Mouse (Mus musculus): ENCODE measurements at regions not wholly inside any gene's neighbourhood (a gene's known extent, or its start where the extent isn't known, plus 50 kb on each side); places are given as distances from the start of the nearest gene placed in this dataset.

DNA sequence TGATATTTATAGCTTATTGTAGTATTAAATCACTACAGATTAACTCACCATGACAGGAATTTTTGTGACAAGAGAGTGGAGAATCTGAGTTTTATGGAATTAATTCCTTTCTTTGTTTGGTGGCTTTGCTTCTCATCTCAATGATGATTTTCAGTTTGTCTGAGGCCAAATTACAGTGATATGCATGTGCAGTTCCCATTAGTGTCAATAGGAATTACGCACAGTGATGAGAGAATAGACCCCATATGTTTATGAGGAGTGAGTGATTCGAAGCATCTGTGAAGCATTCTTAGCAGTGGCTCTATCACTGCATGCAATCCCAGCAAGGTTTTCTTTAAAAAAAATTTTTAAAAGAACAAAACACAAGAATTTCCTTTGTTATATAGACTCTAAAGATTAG lies 225.0 kb upstream of the Dph6 start:
- TF ChIP-seq GATA4 (IDR thresholded peaks at IDR 0.05; ENCODE audit: insufficient replicate concordance, low read length): no peak

DNA sequence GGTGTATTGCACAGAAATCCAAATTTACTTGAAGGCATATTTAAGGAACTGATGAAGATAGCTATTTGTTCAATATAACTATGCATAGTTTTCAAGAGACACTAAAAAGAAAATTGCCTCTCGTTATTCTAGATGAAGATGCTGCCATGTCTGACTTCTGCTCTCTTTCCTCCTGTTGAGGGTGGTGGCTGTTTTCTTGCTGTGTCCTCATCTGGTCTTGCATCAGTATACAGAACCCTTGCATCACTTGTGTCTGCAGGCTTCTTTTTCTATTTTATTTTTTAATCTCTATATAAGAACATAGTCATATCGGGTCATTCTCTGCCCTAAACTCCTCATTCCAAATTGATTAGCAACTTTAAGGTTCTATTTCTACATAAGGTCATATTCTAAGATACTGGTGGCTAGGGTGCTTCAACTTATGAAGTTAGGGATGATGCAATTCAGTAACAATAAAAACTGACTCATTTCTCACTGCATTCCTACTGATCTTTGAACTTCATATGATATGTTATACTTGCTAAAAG lies 231.0 kb upstream of the Dph6 start:
- TF ChIP-seq GATA4 (IDR thresholded peaks at IDR 0.05; ENCODE audit: insufficient replicate concordance, low read length): no peak

DNA sequence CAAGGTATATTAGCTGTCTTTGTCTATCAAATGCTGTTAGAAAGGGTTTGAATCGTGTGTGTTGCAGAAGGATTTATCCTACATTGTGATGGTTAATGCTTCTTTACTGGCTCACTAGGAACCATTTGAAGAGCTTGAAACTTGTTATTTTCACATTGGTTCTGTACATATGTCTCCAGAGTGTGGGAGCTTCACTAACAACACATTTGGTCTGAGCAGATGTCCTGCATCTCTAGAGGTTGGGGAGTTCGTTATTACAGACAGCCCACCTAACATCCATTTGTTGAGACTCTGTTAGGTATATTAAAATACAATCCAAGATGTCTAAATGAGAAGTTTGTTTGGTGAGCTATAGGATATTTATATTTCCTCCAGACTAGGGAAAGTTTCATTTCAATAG lies 244.0 kb upstream of the Dph6 start:
- no peak for TF ChIP-seq GATA4 (IDR thresholded peaks at IDR 0.05; ENCODE audit: insufficient replicate concordance, low read length)

DNA sequence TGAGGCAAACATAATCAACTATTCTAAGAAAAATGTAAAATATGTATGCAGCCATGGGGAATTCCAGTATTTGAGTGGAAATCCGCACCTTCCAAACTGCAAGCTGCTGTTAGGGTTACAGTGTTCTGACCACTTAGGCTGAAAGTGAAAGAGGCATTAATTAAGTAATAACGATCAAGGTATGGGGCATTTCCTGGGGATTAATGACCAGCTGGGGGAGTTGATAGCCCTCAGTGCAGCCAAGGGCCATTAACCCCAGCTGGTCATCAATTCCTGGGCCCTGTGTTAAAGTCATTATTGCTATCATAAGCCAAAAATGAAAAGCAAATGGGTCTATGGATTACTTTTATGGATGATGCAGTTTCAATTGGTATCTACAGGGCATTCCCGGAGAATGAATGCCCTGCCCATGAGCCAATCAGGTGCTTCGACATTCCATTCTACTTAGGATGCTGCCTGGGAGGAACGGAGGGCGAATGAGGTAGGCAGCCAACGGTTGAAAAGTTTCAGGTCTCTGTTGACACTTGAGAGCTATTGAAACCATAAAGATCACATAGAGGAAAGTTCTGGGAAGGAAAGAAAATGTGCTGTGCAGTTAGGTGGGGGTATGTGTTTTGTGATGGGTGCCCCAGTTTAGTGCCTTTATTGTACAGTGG lies 257.2 kb upstream of the Dph6 start:
- TF ChIP-seq GATA4 (IDR thresholded peaks at IDR 0.05; ENCODE audit: insufficient replicate concordance, low read length): no peak

DNA sequence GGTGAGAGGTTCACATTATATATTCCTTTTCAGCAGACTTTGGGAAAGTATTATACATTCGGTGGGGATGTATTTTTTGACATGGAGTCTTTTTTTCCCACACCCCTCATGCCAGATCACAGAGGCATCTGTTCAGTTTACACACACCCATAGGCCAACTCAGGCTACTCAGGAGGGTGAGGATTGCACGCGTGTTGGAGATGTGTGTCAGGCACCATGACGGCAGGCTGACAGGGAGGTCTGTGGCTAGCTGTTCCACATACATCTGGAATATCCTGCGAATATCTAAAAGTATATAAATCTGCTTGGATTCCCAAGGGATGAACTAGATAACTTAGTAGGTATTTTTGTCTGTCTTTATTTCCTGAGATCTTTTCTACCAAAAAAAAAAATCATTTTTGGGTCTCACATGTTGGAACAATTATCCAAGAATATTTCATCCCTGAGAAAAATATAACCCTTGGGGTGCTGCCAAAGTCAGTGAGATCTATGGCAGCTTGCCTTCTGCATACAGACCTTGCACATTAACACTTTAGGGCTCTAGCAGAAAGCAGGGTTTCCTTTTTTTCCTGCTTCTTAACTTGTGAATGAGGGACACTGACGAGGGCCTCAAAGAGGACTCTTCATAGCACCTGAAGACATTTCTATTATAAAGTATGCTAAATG lies 260.4 kb upstream of the Dph6 start:
- TF ChIP-seq GATA4 (IDR thresholded peaks at IDR 0.05; ENCODE audit: insufficient replicate concordance, low read length): no peak

DNA sequence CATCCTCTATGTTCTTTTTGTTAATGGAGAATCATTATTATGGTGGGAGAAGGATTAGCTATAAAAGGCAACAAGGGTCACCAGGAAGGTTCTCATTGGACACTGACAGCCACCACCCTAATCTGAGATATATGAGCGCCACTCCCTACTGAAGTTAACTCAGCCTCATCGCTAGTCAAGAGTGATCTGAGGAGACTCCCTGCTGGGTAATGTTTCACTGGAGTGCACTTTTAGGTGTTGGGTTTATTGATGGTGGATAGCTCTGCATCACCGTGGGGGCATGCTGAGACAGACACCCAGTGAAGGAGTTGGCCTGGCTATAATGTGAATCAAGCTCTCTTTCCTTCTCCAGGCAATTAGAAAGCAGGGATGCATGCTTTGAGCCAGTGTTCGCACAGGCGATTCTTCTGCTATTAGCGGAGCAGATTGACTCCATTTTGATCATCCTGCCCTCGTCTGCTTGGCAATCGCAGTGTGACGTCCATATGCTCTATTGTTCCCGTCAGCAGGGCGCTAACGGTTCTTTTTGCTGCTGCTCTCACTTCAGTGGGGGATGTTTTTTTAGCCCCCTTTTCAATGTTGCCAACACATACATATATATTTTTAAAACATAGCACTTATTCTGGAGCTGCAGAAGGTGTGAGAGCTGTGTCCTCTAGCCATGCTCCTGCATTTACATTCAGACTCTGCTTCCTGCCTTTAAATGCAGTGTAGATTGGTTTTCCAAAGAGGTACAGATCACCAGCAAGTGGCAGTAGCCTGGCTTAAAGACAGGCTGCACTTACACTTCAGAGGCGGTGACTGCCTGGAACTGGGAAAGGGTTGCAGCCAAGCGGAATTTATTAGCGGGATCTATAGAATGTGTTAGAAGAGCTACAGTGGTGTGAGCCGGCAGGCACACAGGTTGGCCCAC lies 263.9 kb upstream of the Dph6 start:
- no peak for TF ChIP-seq GATA4 (IDR thresholded peaks at IDR 0.05; ENCODE audit: insufficient replicate concordance, low read length)

DNA sequence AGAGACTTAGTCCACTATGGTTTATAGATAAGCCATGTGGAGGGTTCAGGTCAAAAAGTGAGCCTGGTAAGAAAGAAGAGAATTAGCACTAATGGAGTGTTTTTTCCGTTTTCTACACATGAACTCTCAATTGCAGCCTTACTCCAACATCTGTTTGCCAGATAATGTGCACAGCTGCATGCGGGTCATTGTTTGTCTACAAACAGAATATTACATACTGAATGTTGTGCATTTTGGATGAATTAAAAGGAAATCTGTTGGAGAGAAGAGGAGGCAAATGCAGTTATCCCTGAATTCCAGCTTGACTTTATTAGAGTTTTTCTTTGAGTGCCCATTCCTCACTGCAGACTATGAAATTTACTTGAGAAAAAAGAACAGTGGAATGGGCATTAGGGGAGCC lies 269.1 kb upstream of the Dph6 start:
- TF ChIP-seq GATA4 (IDR thresholded peaks at IDR 0.05; ENCODE audit: insufficient replicate concordance, low read length): no peak

DNA sequence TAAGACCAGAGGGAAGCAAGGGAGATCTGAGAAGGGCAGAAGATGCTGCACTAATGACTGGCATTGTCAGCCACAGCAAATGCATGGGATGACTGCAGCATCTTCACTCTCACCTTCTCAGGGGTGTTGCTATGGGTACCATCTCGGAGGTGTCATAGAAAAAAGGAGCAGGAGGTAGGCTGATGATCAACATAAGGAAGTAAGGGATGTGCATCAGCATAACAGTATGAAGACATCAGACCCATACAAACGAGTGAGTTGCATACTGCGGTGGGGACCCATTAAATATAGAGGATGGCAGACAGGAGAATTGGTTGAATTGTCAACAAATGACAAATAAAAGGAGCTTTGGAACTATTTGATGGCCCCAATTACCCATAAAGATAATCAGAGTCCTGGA lies 280.7 kb upstream of the Dph6 start:
- no peak for TF ChIP-seq GATA4 (IDR thresholded peaks at IDR 0.05; ENCODE audit: insufficient replicate concordance, low read length)

DNA sequence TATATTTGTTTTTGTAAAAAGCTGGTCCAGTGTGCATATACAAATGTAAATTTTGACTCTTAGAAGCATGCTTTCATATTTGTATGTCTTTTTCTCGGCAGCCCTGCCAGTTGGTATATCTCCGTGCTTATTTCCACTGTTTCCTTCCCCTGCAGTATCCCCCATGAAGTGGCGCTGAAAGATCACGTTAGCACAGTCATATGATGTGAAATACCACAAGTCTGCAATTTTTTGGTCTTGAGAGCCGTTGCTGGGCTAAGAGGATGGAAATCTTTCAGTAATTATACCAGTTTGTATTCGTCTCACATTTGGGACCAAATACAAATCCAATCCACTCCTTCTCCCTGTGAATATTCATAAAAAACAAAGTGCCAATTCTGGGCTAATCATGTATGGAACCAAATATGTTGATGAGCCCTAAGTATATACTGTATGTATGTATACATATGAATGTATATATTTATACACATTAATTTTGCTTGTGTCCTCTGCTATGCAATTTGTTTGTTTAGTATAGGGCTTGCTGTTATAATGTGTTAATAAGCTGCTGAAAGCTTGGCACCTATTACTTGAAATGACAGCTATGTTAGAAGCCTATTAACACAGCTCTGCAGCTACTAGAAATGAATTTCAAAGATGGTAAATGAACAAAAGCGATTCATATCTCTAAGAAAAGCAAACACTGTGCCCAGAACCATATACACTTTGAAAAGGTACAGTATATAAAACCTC lies 283.8 kb upstream of the Dph6 start:
- no peak for TF ChIP-seq GATA4 (IDR thresholded peaks at IDR 0.05; ENCODE audit: insufficient replicate concordance, low read length)

DNA sequence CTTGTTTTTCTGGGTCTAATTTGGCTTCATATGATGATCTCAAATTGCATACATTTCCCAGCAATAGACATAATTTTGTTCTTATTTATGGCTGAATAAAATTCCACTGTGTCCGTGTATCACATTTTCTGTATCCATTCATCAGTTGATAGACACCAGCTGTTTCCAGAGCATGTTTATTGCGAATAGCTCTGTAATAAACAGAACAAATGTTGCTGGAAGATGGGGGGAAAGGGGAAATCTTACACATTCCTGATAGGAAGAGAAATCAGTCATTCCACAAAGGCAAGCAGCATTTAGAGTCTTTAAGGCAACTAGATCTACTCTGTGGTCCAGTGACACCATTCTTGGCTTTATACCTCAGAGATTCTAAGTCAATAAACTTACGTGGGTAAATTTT lies 311.3 kb upstream of the Dph6 start:
- TF ChIP-seq GATA4 (IDR thresholded peaks at IDR 0.05; ENCODE audit: insufficient replicate concordance, low read length): no peak

DNA sequence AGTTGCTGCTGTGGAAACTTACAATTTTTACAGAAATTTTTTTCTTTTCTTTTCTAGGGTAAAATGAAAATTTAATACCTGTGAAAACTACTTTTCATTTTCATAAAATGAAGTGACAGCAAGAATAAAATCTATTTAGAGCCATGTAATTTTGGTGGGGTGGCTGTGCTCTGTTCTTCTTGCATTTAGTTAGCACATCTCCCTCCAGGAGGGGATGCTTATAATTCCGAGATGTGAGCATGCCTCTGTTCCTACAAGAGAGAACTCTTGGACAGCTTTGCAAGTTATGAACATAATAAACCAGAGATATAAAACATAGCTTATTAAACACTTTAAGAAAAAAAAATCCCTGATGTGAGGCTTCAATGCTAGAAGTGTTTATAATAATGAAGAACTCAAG lies 313.9 kb upstream of the Dph6 start:
- no peak for TF ChIP-seq GATA4 (IDR thresholded peaks at IDR 0.05; ENCODE audit: insufficient replicate concordance, low read length)

DNA sequence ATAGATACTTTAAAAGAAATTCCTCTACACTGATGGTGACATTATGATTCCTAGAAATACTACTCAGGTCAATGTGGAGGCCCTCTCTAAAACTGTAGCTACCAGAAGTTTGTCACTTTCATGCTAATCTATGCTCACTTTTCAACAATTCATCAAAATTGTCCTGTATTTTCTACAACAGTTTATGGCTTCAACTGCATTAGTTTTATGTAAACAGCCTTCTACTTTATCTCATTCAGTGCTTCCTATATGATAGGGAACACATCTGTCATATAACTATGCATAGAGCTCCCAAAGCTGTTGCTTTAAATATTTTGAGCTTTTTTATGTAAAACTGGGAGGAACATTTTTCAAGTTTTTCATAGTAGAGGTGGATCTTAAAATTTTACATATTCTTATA lies 338.7 kb upstream of the Dph6 start:
- TF ChIP-seq GATA4 (IDR thresholded peaks at IDR 0.05; ENCODE audit: insufficient replicate concordance, low read length): no peak

DNA sequence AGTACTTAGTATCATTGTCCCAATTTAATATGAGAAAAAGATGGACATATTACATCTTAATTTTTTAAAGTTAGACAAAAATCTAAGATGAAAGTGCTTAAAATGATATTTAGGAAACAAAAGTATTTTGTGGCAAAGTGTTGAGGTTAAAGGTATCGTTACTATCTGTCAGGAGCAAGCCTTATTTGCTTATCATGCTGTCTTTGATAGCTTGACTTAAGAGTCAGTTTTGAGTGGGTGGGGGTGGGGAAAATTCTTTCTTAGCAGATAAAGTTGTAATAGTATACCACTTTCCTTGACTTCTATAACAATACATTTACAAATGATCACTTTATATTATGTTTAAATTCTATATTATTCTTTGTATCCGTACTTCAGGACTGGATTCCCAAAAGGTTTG lies 339.1 kb upstream of the Dph6 start:
- no peak for TF ChIP-seq GATA4 (IDR thresholded peaks at IDR 0.05; ENCODE audit: insufficient replicate concordance, low read length)

DNA sequence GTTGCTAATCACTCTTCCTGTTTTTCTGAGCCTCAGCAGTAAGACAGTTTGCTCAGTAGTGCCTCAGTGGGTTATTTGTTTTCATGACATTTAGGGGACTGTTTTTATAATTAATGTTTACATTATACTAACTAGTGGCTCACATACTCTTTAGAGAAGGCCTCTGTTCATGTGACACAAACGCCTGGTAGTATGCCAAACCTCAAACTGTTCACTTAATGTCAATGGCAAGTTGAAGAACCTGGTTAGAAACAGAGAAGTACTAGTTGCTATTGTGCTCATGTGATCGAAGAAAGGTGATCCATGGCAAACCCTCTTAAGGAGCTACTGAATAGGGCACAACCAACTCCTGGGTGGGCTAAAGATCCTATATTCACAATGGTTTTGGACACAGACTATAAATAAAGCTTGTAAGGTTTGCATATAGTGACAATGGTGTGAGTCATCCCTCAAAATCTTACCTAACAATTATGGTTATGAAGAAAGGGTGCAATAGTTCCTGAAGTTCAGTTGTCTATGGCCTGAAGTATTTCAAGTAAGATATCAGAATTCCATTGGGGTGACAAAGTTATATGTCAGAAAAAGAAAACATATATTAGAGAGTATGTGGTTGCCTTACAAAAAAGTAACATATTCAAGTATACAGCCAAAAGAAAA lies 340.1 kb upstream of the Dph6 start:
- TF ChIP-seq GATA4 (IDR thresholded peaks at IDR 0.05; ENCODE audit: insufficient replicate concordance, low read length): no peak

DNA sequence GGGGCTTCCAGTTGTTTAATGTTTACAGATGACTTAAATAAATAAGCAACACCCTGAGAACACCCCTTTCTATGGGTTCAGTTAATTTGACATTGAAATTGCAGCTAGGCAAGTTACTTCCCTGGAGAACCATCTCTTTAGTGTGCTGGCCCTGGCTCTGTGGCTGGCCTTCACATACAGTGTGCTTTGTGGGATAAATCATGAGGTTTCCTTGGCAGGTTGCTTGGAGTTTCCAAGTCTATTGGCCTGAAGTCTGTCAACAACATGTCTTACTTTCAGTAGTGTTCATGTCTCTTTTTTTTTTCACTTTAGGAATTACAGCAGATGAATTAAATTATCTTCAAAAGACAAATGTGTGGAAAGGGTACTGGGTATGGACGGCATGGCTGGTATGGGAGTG lies 359.2 kb upstream of the Dph6 start:
- no peak for TF ChIP-seq GATA4 (IDR thresholded peaks at IDR 0.05; ENCODE audit: insufficient replicate concordance, low read length)
